Mouse (Mus musculus) ovary, postnatal 36 days (tissue): ENCODE results near the gene Tbccd1.
"Not testable (repeated sequence)": the region's sequence is repeated elsewhere in the genome, so short reads cannot be mapped to it uniquely, and the experiment has no call there.

Source experiments
- DNase-seq: peaks from one replicate; pipeline ENCODE4 v3.0.0; 2022; ENCODE audit warnings: low spot score, mixed read lengths

Gene Tbccd1

DNA sequence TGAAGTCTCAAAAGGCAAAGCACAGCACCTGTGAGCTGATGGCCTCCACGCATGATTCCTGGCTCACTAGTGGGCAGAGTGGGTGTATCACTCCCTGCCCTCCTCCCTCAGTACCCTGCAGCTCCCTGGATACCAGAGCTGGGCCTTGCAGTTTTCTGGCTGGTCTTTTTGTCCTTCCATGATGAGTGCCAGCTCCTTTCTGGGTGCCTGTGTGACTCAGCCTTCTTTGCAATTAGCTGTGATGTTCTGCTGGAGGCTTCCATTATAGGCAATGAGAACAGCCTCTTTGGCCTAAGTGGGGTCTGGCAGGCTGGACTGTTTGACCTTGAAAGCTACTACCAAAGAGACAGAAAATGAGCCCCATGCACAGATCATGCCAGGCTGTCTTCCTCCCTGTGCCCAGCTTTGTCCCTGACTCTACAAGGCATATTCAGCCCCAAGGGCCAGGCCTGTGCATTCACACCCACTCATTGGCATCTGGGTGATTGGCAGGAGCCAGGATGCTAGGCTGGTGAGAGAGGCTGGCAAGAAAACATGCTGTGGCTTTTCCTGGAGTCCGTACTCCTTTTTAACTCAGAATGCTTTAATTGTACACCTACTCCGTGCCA lies 78.1 kb downstream of the Tbccd1 start:
- no peak for DNase-seq

GRCm38 (mm10) chr16:22778296-22778695 lies 79.2 kb downstream of the Tbccd1 start:
- not testable (repeated sequence) for DNase-seq

DNA sequence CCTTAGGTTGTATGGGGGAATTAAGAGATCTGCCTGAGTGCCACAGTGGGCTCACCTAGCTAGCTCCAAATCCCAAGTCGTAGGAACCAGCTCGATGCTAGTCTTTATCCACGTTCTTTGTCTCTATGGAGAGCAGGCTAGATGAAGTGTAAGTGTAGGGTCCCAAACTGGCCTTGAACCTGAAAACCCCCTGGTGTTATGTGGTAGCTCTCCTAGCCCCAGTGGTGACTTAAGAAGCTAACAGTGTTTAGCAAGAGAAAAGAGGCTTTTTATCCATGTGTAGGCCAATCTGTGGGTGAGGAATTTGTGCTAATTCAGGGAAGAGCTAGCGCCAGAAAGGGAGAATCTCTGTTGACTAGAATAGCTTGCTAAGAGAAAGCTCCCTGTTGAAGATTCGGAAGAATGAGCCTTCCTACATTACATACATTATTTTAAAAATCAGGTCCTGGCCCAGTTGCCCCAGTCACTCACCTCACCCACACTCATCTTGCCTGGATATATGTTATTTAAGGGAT lies 81.9 kb downstream of the Tbccd1 start:
- no peak for DNase-seq

DNA sequence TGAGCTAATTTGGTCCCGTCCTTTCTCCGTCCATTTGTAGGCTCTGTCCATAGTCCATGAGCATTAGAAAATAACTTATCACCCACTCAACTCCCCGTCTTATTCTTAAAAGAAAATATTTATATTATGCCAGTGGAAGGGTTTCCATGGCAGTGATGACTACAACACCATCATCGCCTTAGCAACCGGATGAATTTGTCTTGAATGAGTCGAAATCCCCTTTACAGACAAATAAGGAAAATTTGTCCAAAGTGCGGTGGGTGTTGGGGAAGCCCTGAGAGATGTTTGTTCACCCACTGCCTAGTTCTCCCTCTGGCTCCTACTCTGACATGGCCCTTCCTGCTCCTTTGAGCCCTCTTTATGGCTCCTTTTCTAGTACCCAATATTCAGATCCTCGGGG lies 88.8 kb downstream of the Tbccd1 start:
- DNase-seq, result no peak

GRCm38 (mm10) chr16:22767405-22767804 lies 90.1 kb downstream of the Tbccd1 start:
- DNase-seq, result no peak

- no peak for DNase-seq
These were observed 90.7 kb downstream of the Tbccd1 start for GRCm38 (mm10) chr16:22766738-22767211.

GRCm38 (mm10) chr16:22765531-22765930 lies 91.9 kb downstream of the Tbccd1 start:
- no peak for DNase-seq
